Mouse (Mus musculus) layer of hippocampus, adult 9-10 months (tissue): ENCODE data around the gene Abca7.
"Not testable (repeated sequence)": the region's sequence is repeated elsewhere in the genome, so short reads cannot be mapped to it uniquely, and the experiment has no call there.

Source experiments
- DNase-seq: peaks from one replicate; pipeline ENCODE4 v3.0.0; 2022; ENCODE audit warnings: low spot score

Gene Abca7

GRCm38 (mm10) chr10:79996272-79997033 lies at the start of gene Abca7:
TSS of gene Abca7 (plus strand) at chr10:79996494.
- peak; percentile 87 for DNase-seq

DNA sequence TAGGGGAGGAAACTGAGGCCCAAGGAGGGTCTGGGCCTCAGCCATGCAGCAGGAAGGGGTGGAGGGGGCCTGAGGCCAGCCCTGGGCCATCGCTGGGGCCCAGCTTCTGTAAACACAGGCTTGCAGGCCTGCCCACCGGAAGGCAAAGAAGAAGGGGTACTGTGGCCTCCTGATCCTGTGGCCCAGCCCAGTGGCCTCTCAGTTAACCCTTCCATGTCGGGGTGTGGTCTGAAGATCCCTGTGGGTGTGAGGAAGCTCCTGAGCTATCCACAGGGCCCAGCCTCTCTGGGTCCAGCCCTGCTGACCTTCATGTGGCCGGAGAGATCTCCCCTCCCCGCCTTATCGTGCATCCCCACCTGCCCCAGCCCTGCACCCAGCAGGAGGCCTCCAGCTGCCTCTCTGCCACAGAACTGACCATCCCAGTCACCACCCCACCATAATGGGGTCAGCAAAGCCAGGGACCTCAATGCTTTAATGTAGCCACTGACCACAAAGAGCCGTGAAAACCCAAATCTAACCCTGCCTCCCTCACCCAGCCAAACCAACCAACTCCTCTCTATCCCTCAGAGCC lies 49.5 kb upstream of the Abca7 start:
- no peak for DNase-seq

- DNase-seq: no peak
Measured at GRCm38 (mm10) chr10:79947502-79947901, 48.8 kb upstream of the Abca7 start.

- no peak for DNase-seq
Measured at GRCm38 (mm10) chr10:79949873-79950272, 46.4 kb upstream of the Abca7 start.

DNA sequence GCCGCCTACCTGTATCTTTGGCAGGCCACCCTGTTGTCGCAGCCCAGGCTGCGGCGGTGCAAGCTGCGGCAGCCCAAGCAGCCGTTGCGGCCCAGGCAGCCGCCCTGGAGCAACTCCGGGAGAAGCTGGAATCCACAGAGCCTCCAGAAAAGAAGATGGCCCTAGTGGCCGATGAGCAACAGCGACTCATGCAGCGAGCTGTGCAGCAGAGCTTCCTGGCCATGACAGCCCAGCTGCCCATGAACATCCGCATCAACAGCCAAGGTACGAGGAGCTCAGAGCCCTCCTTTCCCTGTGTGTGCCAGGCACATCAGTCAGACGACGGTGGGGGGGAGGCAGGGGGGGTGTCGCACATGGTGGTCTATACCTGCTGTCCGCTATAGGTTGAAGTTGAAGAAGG lies 45.6 kb upstream of the Abca7 start:
- no peak for DNase-seq

DNA sequence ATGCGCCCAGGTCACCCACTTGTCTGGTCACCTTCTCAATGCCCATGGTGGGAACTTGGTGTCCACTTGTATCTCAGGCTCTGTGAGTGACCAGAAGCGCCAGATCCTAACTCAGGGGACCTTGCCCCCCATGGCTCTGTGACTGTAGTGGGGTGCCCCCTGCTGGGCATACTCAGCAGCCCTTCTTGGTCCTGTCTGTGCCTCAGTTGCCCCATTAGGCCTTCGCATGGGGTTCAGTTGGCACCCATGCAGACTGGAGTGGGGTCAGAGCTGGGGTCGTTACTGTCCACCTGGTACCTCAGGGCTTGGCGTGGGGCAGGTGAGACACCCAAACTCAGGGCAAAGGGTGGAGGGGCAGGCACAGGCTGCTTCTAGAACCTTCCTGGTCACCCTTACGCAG lies 42.3 kb upstream of the Abca7 start:
- no peak for DNase-seq

- DNase-seq: no peak
Measured at GRCm38 (mm10) chr10:79955691-79956090, 40.6 kb upstream of the Abca7 start.

DNA sequence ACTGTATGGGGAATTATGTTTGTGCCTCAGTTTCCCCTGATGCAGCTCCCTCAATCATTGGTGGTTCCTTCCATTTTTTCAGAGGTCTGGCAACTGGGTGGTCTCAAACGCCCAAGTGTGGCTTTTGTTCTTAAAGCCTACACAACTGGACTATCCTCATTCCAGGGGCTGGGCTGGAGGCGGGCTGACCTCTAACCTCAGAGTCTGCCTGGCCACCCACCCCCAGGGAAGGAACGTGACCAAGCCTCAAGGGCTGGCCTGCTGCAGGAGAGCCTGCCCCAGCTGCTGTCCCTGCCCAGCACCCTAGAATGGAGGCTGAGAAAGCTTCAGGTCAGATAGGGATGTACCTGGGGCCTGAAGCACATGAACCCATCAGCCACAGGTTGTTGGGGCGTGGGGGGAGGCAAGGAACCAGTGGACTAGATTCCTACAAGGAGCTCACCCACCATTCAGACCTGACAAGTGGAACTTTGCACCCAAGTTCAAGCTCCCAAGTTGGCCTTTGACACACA lies 39.6 kb upstream of the Abca7 start:
- DNase-seq: no peak

- DNase-seq: peak; percentile 64
Measured at GRCm38 (mm10) chr10:79958140-79958816, 38.0 kb upstream of the Abca7 start.

DNA sequence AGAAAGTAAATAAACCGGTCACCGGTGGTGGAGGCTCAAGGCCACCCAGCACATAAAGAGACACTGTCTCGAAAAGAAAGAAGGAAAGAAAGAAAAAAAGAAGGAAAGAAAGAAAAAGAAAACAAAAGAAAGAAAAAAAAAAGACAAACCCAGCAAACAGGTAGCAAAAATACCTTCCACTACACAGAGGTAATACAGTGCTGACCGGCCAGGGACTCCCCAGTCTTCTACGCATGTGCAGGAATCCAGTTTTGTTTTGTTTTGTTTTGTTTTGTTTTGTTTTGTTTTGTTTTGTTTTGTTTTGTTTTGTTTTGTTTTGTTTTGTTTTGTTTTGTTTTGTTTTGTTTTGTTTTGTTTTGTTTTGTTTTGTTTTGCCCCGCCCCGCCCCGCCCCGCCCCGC lies 36.9 kb upstream of the Abca7 start:
- DNase-seq: not testable (repeated sequence)

DNA sequence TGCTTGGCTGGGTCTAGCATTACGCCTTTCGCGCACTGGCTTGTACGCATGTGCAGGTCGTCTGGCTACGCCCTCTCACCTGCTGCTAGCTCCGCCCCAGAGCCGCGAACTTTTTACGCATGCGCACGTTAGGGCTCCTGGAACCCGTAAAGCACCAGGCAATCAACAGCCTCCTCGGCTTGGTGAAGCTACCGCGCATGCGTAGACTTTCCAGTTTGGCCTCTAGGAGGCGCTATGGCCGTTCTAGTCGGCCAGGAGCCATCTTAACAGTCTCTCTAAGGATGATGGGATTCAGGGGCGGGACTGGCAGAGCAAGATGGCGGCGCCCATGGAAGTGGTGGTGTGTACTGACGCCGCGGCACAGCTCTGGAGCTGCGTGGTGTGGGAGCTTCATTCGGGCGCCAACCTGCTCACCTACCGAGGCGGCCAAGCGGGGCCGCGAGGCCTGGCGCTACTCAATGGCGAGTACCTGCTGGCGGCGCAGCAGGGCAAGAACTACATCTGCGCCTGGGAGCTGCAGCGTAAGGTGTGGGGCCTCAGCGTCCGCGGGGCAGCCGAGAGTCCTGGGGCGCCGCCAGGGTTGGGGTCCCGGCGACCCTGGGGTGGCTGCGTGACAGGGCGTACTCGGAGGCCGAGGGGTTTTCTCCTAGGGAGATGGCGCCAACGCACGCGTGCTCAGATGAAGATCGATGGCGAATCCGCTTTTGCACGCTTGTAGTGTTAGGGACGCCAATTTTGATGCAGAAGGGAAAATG lies 36.3 kb upstream of the Abca7 start, which contains the start of gene Wdr18:
Gene Wdr18, plus strand, starts transcription at position 306 of the 755 bp plus-strand sequence.
- peak; percentile 99 for DNase-seq

- DNase-seq: no peak
Measured at GRCm38 (mm10) chr10:79960671-79961294, 35.5 kb upstream of the Abca7 start.

DNA sequence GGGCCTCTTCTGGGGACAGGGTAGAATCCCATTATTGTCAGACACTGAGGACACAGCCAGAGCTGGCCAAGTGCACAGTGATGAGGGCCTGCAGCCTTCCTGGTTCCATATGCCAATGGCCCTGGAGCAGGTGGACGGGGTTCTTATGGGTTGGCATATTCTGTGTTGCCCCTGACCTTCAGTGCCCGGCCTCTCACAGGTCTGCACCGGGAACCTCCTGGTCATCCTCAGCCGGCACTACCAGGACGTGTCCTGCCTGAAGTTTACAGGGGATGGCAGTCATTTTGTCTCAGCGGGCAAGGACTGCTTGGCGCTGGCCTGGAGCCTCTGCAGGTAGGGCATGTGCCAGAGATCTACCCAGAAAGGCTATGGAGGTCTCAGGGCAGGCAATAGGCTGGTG lies 31.6 kb upstream of the Abca7 start:
- no peak for DNase-seq

GRCm38 (mm10) chr10:79965325-79965724 lies 31.0 kb upstream of the Abca7 start:
- DNase-seq: no peak

DNA sequence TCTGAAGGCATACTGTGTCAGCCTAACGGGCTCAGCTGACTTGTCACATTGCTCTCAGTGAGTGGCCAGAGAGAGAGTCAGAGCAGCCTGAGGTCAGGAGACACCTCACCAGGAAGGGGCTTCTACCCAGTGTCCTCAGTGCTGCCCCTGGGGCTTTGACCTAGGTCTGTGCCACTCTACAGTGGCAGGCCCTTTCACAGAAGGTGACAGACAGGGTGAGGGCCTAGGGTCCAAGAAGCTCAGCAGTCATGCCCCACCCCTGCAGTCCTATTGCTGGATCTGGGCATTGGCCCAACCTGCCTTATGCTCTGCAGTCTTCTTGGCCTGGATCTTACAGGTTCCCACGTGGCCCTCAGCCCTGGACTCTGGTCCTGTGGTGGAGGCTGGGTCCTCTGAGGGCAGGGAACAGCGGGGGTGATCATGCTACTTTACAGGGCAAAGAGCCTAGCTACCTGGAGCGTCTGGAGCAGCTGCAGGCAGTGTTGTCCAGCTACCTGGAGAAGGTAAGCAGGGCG lies 29.4 kb upstream of the Abca7 start:
- DNase-seq: no peak

DNA sequence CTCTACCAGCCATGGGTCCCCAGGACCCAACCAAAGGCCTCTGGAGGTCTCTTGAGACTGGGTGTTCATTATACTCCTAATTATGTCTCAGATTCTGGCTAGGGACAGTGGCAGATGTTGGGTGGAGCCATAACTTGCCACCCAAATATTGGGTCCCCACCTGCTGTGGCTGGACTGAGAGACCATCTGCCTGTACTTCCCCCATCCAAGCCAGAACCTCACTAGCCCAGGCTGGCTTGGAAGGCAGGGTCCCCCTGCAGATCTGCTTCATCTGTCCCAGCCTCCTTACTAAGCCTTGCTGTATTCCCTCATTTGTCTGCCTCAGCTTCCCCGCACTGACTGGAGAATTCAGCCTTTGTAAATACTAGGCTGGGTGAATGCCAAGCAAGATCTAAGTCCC lies 28.1 kb upstream of the Abca7 start:
- no peak for DNase-seq

- no peak for DNase-seq
Measured at GRCm38 (mm10) chr10:79969124-79969568, 27.1 kb upstream of the Abca7 start.

GRCm38 (mm10) chr10:79970415-79971182 lies 25.7 kb upstream of the Abca7 start, which contains the start of gene Grin3b:
TSS of gene Grin3b (plus strand) at chr10:79970715.
- DNase-seq: no peak

DNA sequence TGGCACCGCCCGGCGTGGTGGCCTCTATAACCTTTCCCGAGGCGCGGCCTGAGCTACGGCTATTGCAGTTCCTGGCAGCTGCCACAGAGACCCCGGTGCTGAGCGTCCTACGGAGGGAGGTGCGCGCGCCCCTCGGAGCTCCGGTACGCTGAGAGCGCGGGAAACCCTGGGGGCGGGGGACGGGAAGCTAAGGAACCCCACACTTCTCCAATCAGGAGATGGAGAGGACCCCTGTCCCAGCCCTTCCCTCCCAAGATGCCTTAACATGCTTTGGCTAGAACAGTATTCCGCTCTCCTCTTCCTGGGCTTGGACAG lies 25.2 kb upstream of the Abca7 start:
- DNase-seq: no peak

DNA sequence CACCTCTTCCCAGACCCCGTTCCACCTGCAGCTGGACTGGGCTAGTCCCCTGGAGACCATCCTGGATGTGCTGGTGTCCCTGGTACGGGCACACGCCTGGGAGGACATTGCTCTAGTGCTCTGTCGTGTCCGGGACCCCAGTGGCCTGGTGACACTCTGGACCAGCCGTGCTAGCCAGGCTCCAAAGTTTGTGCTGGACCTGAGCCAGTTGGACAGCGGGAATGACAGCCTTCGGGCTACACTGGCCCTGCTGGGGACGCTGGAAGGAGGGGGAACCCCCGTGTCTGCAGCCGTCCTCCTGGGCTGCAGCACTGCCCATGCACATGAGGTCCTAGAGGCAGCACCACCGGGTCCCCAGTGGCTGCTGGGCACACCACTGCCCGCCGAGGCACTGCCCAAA lies 23.5 kb upstream of the Abca7 start:
- DNase-seq: no peak

DNA sequence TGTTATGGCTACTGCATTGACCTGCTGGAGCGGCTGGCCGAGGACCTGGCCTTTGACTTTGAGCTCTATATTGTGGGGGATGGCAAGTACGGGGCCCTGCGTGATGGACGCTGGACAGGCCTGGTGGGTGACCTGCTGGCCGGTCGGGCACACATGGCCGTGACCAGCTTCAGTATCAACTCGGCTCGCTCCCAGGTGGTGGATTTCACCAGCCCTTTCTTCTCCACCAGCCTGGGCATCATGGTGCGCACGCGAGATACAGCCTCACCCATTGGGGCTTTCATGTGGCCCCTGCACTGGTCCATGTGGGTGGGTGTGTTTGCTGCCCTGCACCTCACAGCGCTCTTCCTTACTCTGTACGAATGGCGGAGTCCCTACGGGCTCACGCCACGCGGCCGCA lies 22.2 kb upstream of the Abca7 start:
- DNase-seq: no peak
